Mouse (Mus musculus): ENCODE results near the gene Gm10097. TPM values are rescaled to one million over a fixed set of nuclear protein-coding genes. Genes with fewer than 3 reads are reported as not detected.

Gm10097 gene
- total and polyA plus RNA-seq, 2 experiments = not detected

- Histone ChIP-seq H3K36me3 (ENCODE audit: control insufficient read depth, insufficient read depth, low read length) (peaks cover 43% of the 10 kb centered on the region), H3K4me1 (ENCODE audit: control insufficient read depth, insufficient read depth, low read length) (peaks cover 4% of the 10 kb centered on the region; the same call in 1 of the 2 replicates), H3K9ac (ENCODE audit: low read depth, low read length) (no peak overlapping the region), H3K27ac (replicated peaks; ENCODE audit: insufficient read depth, low read depth, low read length) (no peak overlapping the region), H3K79me2 (ENCODE audit: control insufficient read depth, insufficient read depth, low read length) (no peaks in the 10 kb centered on the region), H3K4me3 (ENCODE audit: insufficient read depth, low read depth, low read length) (no peak overlapping the region), H3K27me3 (ENCODE audit: control insufficient read depth, insufficient read depth, low read length) (no peaks in the 10 kb centered on the region)
- no peak for TF ChIP-seq CTCF (IDR thresholded peaks at IDR 0.05; ENCODE audit: low read depth, low read length)
- no peak for TF ChIP-seq POLR2A (IDR thresholded peaks at IDR 0.05; ENCODE audit: extremely low read depth, insufficient read depth, low read length)
- DNase-seq (ENCODE audit: extremely low read depth, low read depth, low spot score) = no peak
- WGBS = 82% methylated on average over 5 of the region's 5 CpGs
Measured at GRCm38 (mm10) chr10:5116155-5116554, 47.2 kb downstream of the Gm10097 start.

GRCm38 (mm10) chr10:5116720-5117119, 47.7 kb downstream of the Gm10097 start:
- 24% methylated on average over 6 of the region's 6 CpGs for WGBS
- no peak overlapping the region for H3K4me3 ChIP-seq (ENCODE audit: insufficient read depth, low read depth, low read length)
- no peak overlapping the region for H3K27ac ChIP-seq (replicated peaks; ENCODE audit: insufficient read depth, low read depth, low read length)
- peak; percentile 78 for DNase-seq (ENCODE audit: extremely low read depth, low read depth, low spot score)
- peaks cover 4% of the 10 kb centered on the region; the same call in 1 of the 2 replicates for H3K4me1 ChIP-seq (ENCODE audit: control insufficient read depth, insufficient read depth, low read length)
- H3K9ac ChIP-seq (ENCODE audit: low read depth, low read length) = no peak overlapping the region
- H3K36me3 ChIP-seq (ENCODE audit: control insufficient read depth, insufficient read depth, low read length) = peaks cover 41% of the 10 kb centered on the region
- no peak for TF ChIP-seq POLR2A (IDR thresholded peaks at IDR 0.05; ENCODE audit: extremely low read depth, insufficient read depth, low read length)
- TF ChIP-seq CTCF (IDR thresholded peaks at IDR 0.05; ENCODE audit: low read depth, low read length) = no peak
- H3K27me3 ChIP-seq (ENCODE audit: control insufficient read depth, insufficient read depth, low read length) = no peaks in the 10 kb centered on the region
- H3K79me2 ChIP-seq (ENCODE audit: control insufficient read depth, insufficient read depth, low read length) = no peaks in the 10 kb centered on the region

All from liver, adult 2 months (tissue).